Mouse (Mus musculus) embryonic facial prominence, embryonic 10.5 days (tissue): ENCODE data around the gene Tomm5. TPM values are rescaled to one million over a fixed set of nuclear protein-coding genes. Genes with fewer than 3 reads are reported as not detected.
"Not testable (repeated sequence)": the region's sequence is repeated elsewhere in the genome, so short reads cannot be mapped to it uniquely, and the experiment has no call there.

Experiments
- DNase-seq: peaks from one replicate; pipeline ENCODE4 v3.0.0-alpha.2; 2017; ENCODE audit warnings: low spot score
- H3K27ac ChIP-seq: fragments of 300-500 bp; sonication (generic); replicated peaks from 2 replicates; pipeline ENCODE4 v1.5.1; 2016; ENCODE audit warnings: mild to moderate bottlenecking
- H3K27me3 ChIP-seq: fragments of 300-500 bp; sonication (generic); replicated peaks from 2 replicates; pipeline ENCODE4 v1.6.1; 2016; ENCODE audit warnings: low read depth, mild to moderate bottlenecking; ENCODE audit not compliant: poor library complexity, severe bottlenecking
- H3K36me3 ChIP-seq: fragments of 300-500 bp; sonication (generic); replicated peaks from 2 replicates; pipeline ENCODE4 v1.6.1; 2016; ENCODE audit warnings: mild to moderate bottlenecking, moderate library complexity
- H3K4me1 ChIP-seq: fragments of 300-500 bp; sonication (generic); 2 replicates; pipeline ENCODE4 v1.6.1; 2016
- H3K4me3 ChIP-seq: fragments of 300-500 bp; sonication (generic); 2 replicates; pipeline ENCODE4 v1.5.1; 2016; ENCODE audit warnings: mild to moderate bottlenecking, moderate library complexity
- H3K9me3 ChIP-seq: fragments of 300-500 bp; sonication (generic); 2 replicates; pipeline ENCODE4 v1.6.1; 2016; ENCODE audit warnings: mild to moderate bottlenecking
- WGBS: fragments of 180-500 bp; shearing (Covaris S2); methylation state at CpG from one replicate; pipeline ENCODE4 v1.1.7; 2016; 5-methylcytosine and 5-hydroxymethylcytosine counted together
- polyA plus RNA-seq: library from polyadenylated mRNA; unstranded; fragments of >200 nt; fragmentation: Nextera tagmentation; extraction: Ambion mirVana; gene quantifications from 2 replicates; pipeline ENCODE4 v1.2.1, GENCODE M21; 2016

Tomm5 gene
- polyA plus RNA-seq, 1 experiment from 2014 or later = 234 TPM

DNA sequence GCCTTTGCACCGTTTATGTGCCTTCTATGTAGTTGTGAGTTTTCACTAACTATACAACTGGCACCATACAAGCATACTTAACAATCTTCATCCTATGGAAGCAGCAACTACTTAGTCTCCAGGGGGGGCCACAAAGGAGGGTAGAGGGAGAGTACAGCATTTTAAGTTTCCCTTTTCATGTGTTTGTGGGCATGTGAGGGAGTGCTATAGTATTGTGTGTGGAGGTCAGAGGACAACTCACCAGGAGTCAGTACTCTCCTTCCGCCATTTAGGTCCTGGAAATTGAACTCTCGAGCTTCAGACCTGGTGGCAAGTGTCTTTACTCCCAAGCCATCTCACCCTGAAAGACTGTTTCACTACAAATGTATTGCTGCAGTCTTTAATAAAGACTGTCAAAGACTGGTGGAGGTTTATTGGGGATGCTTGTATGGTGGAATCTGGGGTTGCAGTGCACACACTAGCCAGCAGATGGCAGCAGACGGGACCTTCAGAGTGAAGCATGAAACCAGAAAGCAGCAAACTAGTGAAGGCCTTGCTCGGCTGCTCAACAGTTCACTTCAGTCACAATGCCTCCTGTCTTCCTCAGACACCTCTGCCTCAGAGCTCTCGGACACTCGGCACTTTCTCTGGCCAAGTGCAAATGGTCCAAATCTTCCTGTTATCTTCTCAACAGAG, 10.6 kb downstream of the Tomm5 start:
- WGBS = 25% methylated on average over 7 of the region's 7 CpGs
- Histone ChIP-seq H3K4me3 (no peak overlapping the region), H3K36me3 (peaks cover 17% of the 10 kb centered on the region)

DNA sequence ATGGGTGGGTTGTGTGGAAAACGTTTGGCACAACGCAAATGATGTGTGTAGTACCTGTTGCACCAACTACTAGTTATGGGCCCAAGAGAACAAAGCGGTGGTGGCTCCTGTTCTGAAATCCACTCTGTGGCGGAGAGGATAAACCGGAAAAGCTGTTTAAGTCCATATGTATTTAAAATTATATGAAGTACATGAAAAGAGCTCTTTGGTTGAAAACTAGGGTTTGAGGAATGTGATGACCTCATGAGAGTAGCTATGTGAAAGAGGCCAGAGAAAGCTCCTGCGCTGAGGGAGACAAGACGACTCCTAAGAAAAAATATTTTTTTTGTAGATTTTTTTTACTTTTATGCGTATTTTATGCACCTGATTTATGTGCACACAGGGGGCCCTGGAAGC, 23.0 kb downstream of the Tomm5 start:
- Histone ChIP-seq H3K27ac (peak overlapping the region; percentile 94), H3K4me3 (peak overlapping the region; percentile 94), H3K36me3 (peaks cover 3% of the 10 kb centered on the region; the same call in 1 of the 2 replicates), H3K4me1 (peaks cover 25% of the 10 kb centered on the region), H3K9me3 (no peaks in the 10 kb centered on the region), H3K27me3 (no peaks in the 10 kb centered on the region)
- 52% methylated on average over 8 of the region's 8 CpGs for WGBS
- DNase-seq = no peak

More for the DNA sequence above, 10.6 kb downstream of the Tomm5 start:
- Histone ChIP-seq H3K4me1 (no peaks in the 10 kb centered on the region), H3K27me3 (no peaks in the 10 kb centered on the region), H3K27ac (no peak overlapping the region), H3K9me3 (no peaks in the 10 kb centered on the region)
- peak; percentile 79 for DNase-seq

DNA sequence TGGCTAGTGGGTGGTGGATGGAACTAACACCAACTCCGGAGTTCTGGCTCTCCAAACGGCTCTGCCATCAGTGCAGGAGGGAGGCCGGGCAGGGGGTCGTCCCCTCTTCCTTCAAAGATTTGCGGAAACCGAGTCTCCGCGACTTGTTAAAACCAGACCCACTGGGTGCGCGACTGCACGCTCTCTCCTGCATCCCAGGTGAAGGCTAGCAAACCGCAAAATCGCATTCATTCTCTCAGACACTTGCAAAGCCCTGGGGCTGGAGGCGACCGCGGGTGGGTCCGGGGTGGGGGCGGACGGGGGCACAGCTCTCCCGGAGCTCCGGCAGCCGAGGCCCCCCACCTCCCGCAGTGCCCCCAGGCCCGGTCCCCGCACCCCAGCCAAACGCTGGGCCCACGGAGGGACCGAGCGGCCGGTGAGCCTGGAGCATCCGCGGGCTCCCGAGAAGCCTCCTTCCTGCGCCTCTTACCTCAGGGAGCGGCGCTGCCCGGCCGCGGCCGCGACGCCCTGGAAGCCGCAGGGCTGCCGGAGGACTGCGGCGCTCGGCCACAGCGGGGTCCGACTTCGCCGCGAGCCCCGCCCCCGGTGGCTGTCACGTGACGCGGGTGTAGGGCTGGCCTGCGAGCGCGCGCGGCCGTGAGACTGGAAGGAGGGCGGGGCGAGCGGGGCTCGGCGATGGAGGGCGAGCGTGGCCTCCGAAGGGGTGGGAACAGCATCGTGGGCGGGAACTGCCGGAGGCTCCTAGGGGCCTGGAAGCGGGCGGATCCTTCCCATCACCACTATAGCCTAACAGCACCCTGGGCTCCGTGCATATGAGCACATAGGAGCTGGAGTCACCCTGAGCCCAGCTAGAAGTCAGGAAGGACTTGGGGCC, 23.7 kb downstream of the Tomm5 start, which contains the start of gene Fbxo10:
Fbxo10 (minus strand) TSS at position 584 of the 874 bp plus-strand sequence.
- Histone ChIP-seq H3K27ac (peak within 1 kb of the TSS; percentile 94), H3K27me3 (no peaks in the 10 kb centered on the region), H3K4me1 (peaks cover 25% of the 10 kb centered on the region), H3K36me3 (peaks cover 8% of the 10 kb centered on the region; the same call in 1 of the 2 replicates), H3K9me3 (no peaks in the 10 kb centered on the region), H3K4me3 (peak within 1 kb of the TSS; percentile 94)
- under 1% methylated on average over 77 of the region's 77 CpGs for WGBS
- DNase-seq = peak; percentile 97

- Histone ChIP-seq H3K4me3 (peak overlapping the region; percentile 94), H3K36me3 (peaks cover 15% of the 10 kb centered on the region), H3K27ac (peak overlapping the region; percentile 94), H3K27me3 (no peaks in the 10 kb centered on the region), H3K4me1 (peaks cover 25% of the 10 kb centered on the region), H3K9me3 (no peaks in the 10 kb centered on the region)
- DNase-seq = peak; percentile 20
- WGBS = 2% methylated on average over 8 of the region's 8 CpGs
Measured at GRCm38 (mm10) chr4:45083487-45083886, 24.4 kb downstream of the Tomm5 start.

DNA sequence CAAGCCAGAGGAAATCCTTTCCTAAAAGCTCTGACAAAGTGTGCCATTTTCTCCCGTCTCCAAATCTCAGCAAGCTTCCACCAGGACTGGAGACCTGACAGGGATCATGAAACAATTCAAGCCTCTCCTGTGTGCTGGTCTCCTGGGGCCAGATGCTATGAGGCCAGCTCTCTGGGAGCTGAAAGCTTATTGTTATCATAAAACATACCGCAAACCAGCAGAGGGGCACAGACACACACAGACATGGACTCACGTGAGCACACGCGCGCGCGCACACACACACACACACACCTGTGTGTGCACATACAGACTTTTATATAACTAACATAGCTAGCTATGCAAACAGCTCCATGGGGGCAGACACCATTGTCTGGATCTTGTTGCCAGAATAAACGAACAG, 25.0 kb downstream of the Tomm5 start:
- H3K27ac ChIP-seq = no peak overlapping the region
- H3K27me3 ChIP-seq = no peaks in the 10 kb centered on the region
- H3K9me3 ChIP-seq = no peaks in the 10 kb centered on the region
- WGBS = 83% methylated on average over 9 of the region's 9 CpGs
- H3K4me1 ChIP-seq = peaks cover 25% of the 10 kb centered on the region
- H3K4me3 ChIP-seq = peak overlapping the region; percentile 94
- peaks cover 18% of the 10 kb centered on the region for H3K36me3 ChIP-seq
- no peak for DNase-seq

- DNase-seq, H3K27ac ChIP-seq, H3K4me3 ChIP-seq, H3K9me3 ChIP-seq, H3K27me3 ChIP-seq: not testable (repeated sequence)
- 92% methylated on average over 4 of the region's 4 CpGs for WGBS
- H3K36me3 ChIP-seq = peaks cover 20% of the 10 kb centered on the region
- peaks cover 25% of the 10 kb centered on the region for H3K4me1 ChIP-seq
Measured at GRCm38 (mm10) chr4:45081041-45081440, 26.9 kb downstream of the Tomm5 start.

DNA sequence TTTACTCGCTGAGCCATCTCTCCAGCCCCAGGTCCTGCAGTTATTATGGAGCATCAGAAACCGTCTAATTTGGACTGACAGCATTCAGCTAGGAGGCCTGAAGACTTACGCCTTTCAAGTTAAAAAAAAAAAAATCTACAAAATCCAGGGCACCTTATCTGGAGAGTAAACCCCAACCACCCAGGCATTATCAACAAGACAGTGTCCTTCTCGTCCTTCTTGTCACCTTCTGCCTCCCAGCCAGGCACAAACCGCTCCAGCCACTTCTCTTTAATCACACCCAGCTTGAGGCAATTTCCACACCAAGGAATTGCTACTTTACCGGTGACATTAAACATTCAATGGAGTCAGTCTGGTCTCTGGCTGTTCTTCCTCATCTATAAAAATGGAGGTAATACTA, 34.4 kb downstream of the Tomm5 start:
- no peak for DNase-seq
- 82% methylated on average over 6 of the region's 6 CpGs for WGBS
- H3K27me3 ChIP-seq = no peaks in the 10 kb centered on the region

GRCm38 (mm10) chr4:45072261-45072973, 35.5 kb downstream of the Tomm5 start:
- Histone ChIP-seq H3K27ac (no peak overlapping the region), H3K4me1 (peaks cover 20% of the 10 kb centered on the region), H3K36me3 (peaks cover 6% of the 10 kb centered on the region; the same call in 1 of the 2 replicates), H3K9me3 (no peaks in the 10 kb centered on the region), H3K4me3 (no peak overlapping the region), H3K27me3 (no peaks in the 10 kb centered on the region)
- DNase-seq = no peak
- 72% methylated on average over 15 of the region's 15 CpGs for WGBS

More for the DNA sequence above, 34.4 kb downstream of the Tomm5 start:
- Histone ChIP-seq H3K27ac (no peak overlapping the region), H3K4me3 (no peak overlapping the region), H3K4me1 (peaks cover 20% of the 10 kb centered on the region), H3K36me3 (peaks cover 12% of the 10 kb centered on the region), H3K9me3 (no peaks in the 10 kb centered on the region)

DNA sequence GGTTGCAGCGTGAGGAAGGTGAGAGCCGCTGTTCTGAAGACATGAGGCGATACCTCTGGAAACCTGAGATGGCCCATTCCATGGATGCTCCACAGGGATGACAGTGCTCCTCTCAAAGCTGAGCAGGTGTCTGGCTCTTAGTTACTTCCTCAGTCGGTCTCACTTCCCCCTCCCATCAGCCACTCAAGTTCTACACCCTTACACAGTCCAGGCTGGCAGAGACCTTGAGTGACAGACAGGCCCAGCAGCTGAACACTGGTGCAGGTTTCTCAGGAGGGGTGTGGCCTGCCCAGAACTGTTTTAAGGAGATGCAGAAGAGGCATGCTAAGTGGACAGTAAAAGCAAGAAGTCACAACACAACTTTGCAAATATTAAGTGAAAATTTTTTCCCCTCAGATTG, 40.2 kb downstream of the Tomm5 start:
- no peak for DNase-seq
- Histone ChIP-seq H3K4me3 (no peak overlapping the region), H3K27ac (no peak overlapping the region), H3K36me3 (peaks cover 6% of the 10 kb centered on the region; the same call in 1 of the 2 replicates), H3K9me3 (no peaks in the 10 kb centered on the region), H3K27me3 (no peaks in the 10 kb centered on the region), H3K4me1 (peaks cover 26% of the 10 kb centered on the region)
- 88% methylated on average over 4 of the region's 4 CpGs for WGBS

- 60% methylated on average over 2 of the region's 2 CpGs for WGBS
- Histone ChIP-seq H3K4me1 (peaks cover 13% of the 10 kb centered on the region; the same call in 1 of the 2 replicates), H3K36me3 (peaks cover 11% of the 10 kb centered on the region), H3K4me3 (no peak overlapping the region), H3K9me3 (no peaks in the 10 kb centered on the region), H3K27me3 (no peaks in the 10 kb centered on the region), H3K27ac (no peak overlapping the region)
- no peak for DNase-seq
Measured at GRCm38 (mm10) chr4:45066036-45066730, 41.7 kb downstream of the Tomm5 start.

- no peak overlapping the region for H3K27ac ChIP-seq
- no peaks in the 10 kb centered on the region for H3K9me3 ChIP-seq
- no peak overlapping the region for H3K4me3 ChIP-seq
- DNase-seq = no peak
- peaks cover 13% of the 10 kb centered on the region; the same call in 1 of the 2 replicates for H3K4me1 ChIP-seq
- 91% methylated on average over 2 of the region's 2 CpGs for WGBS
- H3K27me3 ChIP-seq = no peaks in the 10 kb centered on the region
- peaks cover 27% of the 10 kb centered on the region for H3K36me3 ChIP-seq
Measured at GRCm38 (mm10) chr4:45064577-45064976, 43.3 kb downstream of the Tomm5 start.

DNA sequence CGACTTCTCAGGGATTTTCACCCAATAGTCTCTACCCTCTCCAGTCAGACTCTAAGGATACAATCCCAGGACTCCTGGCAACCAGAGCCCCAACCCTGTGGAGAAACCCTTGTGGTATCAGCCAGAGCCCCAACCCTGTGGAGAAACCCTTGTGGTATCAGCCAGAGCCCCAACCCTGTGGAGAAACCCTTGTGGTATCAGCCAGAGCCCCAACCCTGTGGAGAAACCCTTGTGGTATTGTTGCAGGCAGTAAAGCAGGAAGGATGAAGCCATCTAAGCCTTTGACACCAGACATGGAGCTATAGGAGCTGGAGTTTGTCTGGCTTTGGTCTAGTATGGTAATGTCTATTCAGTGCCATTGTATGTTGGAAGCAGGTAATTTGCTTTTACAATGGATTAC, 44.1 kb downstream of the Tomm5 start:
- not testable (repeated sequence) for H3K4me3 ChIP-seq, H3K9me3 ChIP-seq, H3K27ac ChIP-seq, DNase-seq, H3K27me3 ChIP-seq
- Histone ChIP-seq H3K36me3 (peaks cover 35% of the 10 kb centered on the region), H3K4me1 (peaks cover 10% of the 10 kb centered on the region; the same call in 1 of the 2 replicates)
- 93% methylated on average over 1 of the region's 1 CpGs for WGBS
